Mouse (Mus musculus): Measurements from ENCODE around the gene Grm3.

DNA sequence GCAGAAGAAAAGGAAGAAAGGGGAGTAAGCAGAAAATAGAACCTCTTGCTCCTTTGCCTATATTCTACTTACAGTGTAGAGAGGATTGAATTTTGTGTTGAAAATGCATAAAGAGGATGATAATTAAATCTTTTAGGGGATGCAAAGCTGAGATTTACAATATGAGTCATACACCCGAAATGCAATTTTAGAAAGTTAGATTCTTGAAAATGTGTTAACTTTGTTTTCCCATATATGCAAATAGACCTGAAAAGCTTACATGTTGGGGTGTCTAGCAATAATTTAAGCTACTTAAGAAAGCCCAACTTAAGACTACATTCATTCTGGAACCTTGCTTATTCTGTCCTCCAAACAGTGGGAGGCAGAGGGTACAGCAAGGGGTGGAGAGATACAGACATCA lies 56.0 kb downstream of the Grm3 start:
- no peak for TF ChIP-seq POLR2AphosphoS2 (IDR thresholded peaks at IDR 0.05; ENCODE audit: low read depth, low read length)
- TF ChIP-seq CHD2 (IDR thresholded peaks at IDR 0.05; ENCODE audit: low read length) = no peak
- TF ChIP-seq HCFC1 (IDR thresholded peaks at IDR 0.05; ENCODE audit: low read depth, low read length) = no peak
- no peak for TF ChIP-seq CTCF (conservative IDR thresholded peaks at IDR 0.05 in 1 of 2, IDR thresholded peaks at IDR 0.05 in 1 of 2; ENCODE audit: low read depth in 2 of 2, low read length in 2 of 2)
- TF ChIP-seq POLR2A (IDR thresholded peaks at IDR 0.05; ENCODE audit: low read depth, low read length) = no peak
- no peak for TF ChIP-seq USF1 (IDR thresholded peaks at IDR 0.05; ENCODE audit: low read depth, low read length)
- TF ChIP-seq PAX5 (IDR thresholded peaks at IDR 0.05; ENCODE audit: low read length) = no peak
- no peak for TF ChIP-seq JUND (conservative IDR thresholded peaks at IDR 0.05; ENCODE audit: low read depth, low read length)
- no peak for TF ChIP-seq ZC3H11A (IDR thresholded peaks at IDR 0.05; ENCODE audit: low read depth, low read length)
- no peak for TF ChIP-seq NRF1 (IDR thresholded peaks at IDR 0.05; ENCODE audit: low read depth, low read length)
- TF ChIP-seq EP300 (IDR thresholded peaks at IDR 0.05; ENCODE audit: low read length) = no peak
- no peak for TF ChIP-seq GABPA (IDR thresholded peaks at IDR 0.05; ENCODE audit: insufficient replicate concordance, low read depth, low read length)
- TF ChIP-seq ZMIZ1 (IDR thresholded peaks at IDR 0.05; ENCODE audit: low read depth, low read length) = no peak
